Mouse (Mus musculus): Measurements from ENCODE around the gene Prr9. TPM values are rescaled to one million over a fixed set of nuclear protein-coding genes. Genes with fewer than 3 reads are reported as not detected.

The Prr9 gene
- not detected for total RNA-seq (2021)
- polyA plus RNA-seq (2012; rRNA removed) = not detected in 2 replicates
- long read RNA-seq = 0 reads

GRCm38 (mm10) chr3:92123847-92124246 is at the start of gene Prr9:
Prr9 (minus strand) TSS chr3:92123947.
- Histone ChIP-seq H3K27me3 (ENCODE audit: control insufficient read depth, insufficient read depth, low read length) (no peaks in the 10 kb centered on the region), H3K79me2 (replicated peaks; ENCODE audit: control insufficient read depth, insufficient read depth, low read length) (no peaks in the 10 kb centered on the region), H3K36me3 (ENCODE audit: control insufficient read depth, insufficient read depth, low read length) (no peaks in the 10 kb centered on the region), H3K27ac (no peak within 1 kb of the TSS), H3K9ac (ENCODE audit: low read depth, low read length) (no peak within 1 kb of the TSS), H3K4me1 (ENCODE audit: control insufficient read depth, insufficient read depth, low read length) (no peaks in the 10 kb centered on the region), H3K4me3 (no peak within 1 kb of the TSS)
- no peak for DNase-seq
- TF ChIP-seq CTCF (IDR thresholded peaks at IDR 0.05) (no peak), EP300 (IDR thresholded peaks at IDR 0.05; ENCODE audit: insufficient read depth, low read depth, low read length) (no peak), POLR2A (IDR thresholded peaks at IDR 0.05; ENCODE audit: insufficient read depth, low read depth, low read length) (no peak)
- intact Hi-C loops (cut with DNase I) = no loop called here
- 72% methylated on average over 5 of the region's 5 CpGs for WGBS

GRCm38 (mm10) chr3:92169847-92170246 is 46.1 kb upstream of the Prr9 start:
- H3K4me1 ChIP-seq (ENCODE audit: control insufficient read depth, insufficient read depth, low read length) = no peaks in the 10 kb centered on the region
- no peak overlapping the region for H3K9ac ChIP-seq (ENCODE audit: low read depth, low read length)
- intact Hi-C loops (cut with DNase I) = no loop called here
- H3K27me3 ChIP-seq (ENCODE audit: control insufficient read depth, insufficient read depth, low read length) = no peaks in the 10 kb centered on the region
- WGBS = 67% methylated on average over 3 of the region's 3 CpGs
- TF ChIP-seq EP300 (IDR thresholded peaks at IDR 0.05; ENCODE audit: insufficient read depth, low read depth, low read length) (no peak), CTCF (IDR thresholded peaks at IDR 0.05) (no peak), POLR2A (IDR thresholded peaks at IDR 0.05; ENCODE audit: insufficient read depth, low read depth, low read length) (no peak)
- H3K4me3 ChIP-seq = no peak overlapping the region
- no peaks in the 10 kb centered on the region for H3K79me2 ChIP-seq (replicated peaks; ENCODE audit: control insufficient read depth, insufficient read depth, low read length)
- no peaks in the 10 kb centered on the region for H3K36me3 ChIP-seq (ENCODE audit: control insufficient read depth, insufficient read depth, low read length)
- no peak for DNase-seq
- no peak overlapping the region for H3K27ac ChIP-seq

GRCm38 (mm10) chr3:92153322-92153721 is 29.6 kb upstream of the Prr9 start:
- intact Hi-C loops (cut with DNase I) = loop anchor here (10.0 kb wide), 1 partner anchor 451 kb away; the partner anchor contains the start of gene 2210017I01Rik
- TF ChIP-seq POLR2A (IDR thresholded peaks at IDR 0.05; ENCODE audit: insufficient read depth, low read depth, low read length) (no peak), EP300 (IDR thresholded peaks at IDR 0.05; ENCODE audit: insufficient read depth, low read depth, low read length) (no peak), CTCF (IDR thresholded peaks at IDR 0.05) (peak; percentile 74)
- no peaks in the 10 kb centered on the region for H3K4me1 ChIP-seq (ENCODE audit: control insufficient read depth, insufficient read depth, low read length)
- no peaks in the 10 kb centered on the region for H3K36me3 ChIP-seq (ENCODE audit: control insufficient read depth, insufficient read depth, low read length)
- no peak overlapping the region for H3K9ac ChIP-seq (ENCODE audit: low read depth, low read length)
- H3K4me3 ChIP-seq = no peak overlapping the region
- DNase-seq = no peak
- no peaks in the 10 kb centered on the region for H3K27me3 ChIP-seq (ENCODE audit: control insufficient read depth, insufficient read depth, low read length)
- H3K27ac ChIP-seq = no peak overlapping the region
- no peaks in the 10 kb centered on the region for H3K79me2 ChIP-seq (replicated peaks; ENCODE audit: control insufficient read depth, insufficient read depth, low read length)

- WGBS = 21% methylated on average over 8 of the region's 8 CpGs
- no peaks in the 10 kb centered on the region for H3K79me2 ChIP-seq (replicated peaks; ENCODE audit: control insufficient read depth, insufficient read depth, low read length)
- no peak overlapping the region for H3K4me3 ChIP-seq
- no peak overlapping the region for H3K9ac ChIP-seq (ENCODE audit: low read depth, low read length)
- no peaks in the 10 kb centered on the region for H3K4me1 ChIP-seq (ENCODE audit: control insufficient read depth, insufficient read depth, low read length)
- no peaks in the 10 kb centered on the region for H3K27me3 ChIP-seq (ENCODE audit: control insufficient read depth, insufficient read depth, low read length)
- peak; percentile 86 for TF ChIP-seq CTCF (IDR thresholded peaks at IDR 0.05)
- no peak for TF ChIP-seq EP300 (IDR thresholded peaks at IDR 0.05; ENCODE audit: insufficient read depth, low read depth, low read length)
- no peak for TF ChIP-seq POLR2A (IDR thresholded peaks at IDR 0.05; ENCODE audit: insufficient read depth, low read depth, low read length)
- no peaks in the 10 kb centered on the region for H3K36me3 ChIP-seq (ENCODE audit: control insufficient read depth, insufficient read depth, low read length)
- DNase-seq = no peak
- intact Hi-C loops (cut with DNase I) = loop anchor here (2.0 to 10.0 kb wide), 2 partner anchors 360 to 454 kb away; partner anchors contain the start of gene 2210017I01Rik
- H3K27ac ChIP-seq = no peak overlapping the region
Measured at GRCm38 (mm10) chr3:92150631-92151277, 27.0 kb upstream of the Prr9 start.

GRCm38 (mm10) chr3:92147913-92148312 is 24.2 kb upstream of the Prr9 start:
- TF ChIP-seq EP300 (IDR thresholded peaks at IDR 0.05; ENCODE audit: insufficient read depth, low read depth, low read length) (no peak), POLR2A (IDR thresholded peaks at IDR 0.05; ENCODE audit: insufficient read depth, low read depth, low read length) (no peak), CTCF (IDR thresholded peaks at IDR 0.05) (no peak)
- Histone ChIP-seq H3K27me3 (ENCODE audit: control insufficient read depth, insufficient read depth, low read length) (no peaks in the 10 kb centered on the region), H3K4me3 (no peak overlapping the region), H3K9ac (ENCODE audit: low read depth, low read length) (no peak overlapping the region), H3K79me2 (replicated peaks; ENCODE audit: control insufficient read depth, insufficient read depth, low read length) (no peaks in the 10 kb centered on the region), H3K4me1 (ENCODE audit: control insufficient read depth, insufficient read depth, low read length) (no peaks in the 10 kb centered on the region), H3K27ac (no peak overlapping the region), H3K36me3 (ENCODE audit: control insufficient read depth, insufficient read depth, low read length) (no peaks in the 10 kb centered on the region)
- intact Hi-C loops (cut with DNase I) = no loop called here
- DNase-seq = no peak
- 61% methylated on average over 5 of the region's 5 CpGs for WGBS

- no peak for DNase-seq
- Histone ChIP-seq H3K79me2 (replicated peaks; ENCODE audit: control insufficient read depth, insufficient read depth, low read length) (no peaks in the 10 kb centered on the region), H3K4me1 (ENCODE audit: control insufficient read depth, insufficient read depth, low read length) (no peaks in the 10 kb centered on the region), H3K27ac (no peak overlapping the region), H3K4me3 (no peak overlapping the region), H3K9ac (ENCODE audit: low read depth, low read length) (no peak overlapping the region), H3K36me3 (ENCODE audit: control insufficient read depth, insufficient read depth, low read length) (no peaks in the 10 kb centered on the region), H3K27me3 (ENCODE audit: control insufficient read depth, insufficient read depth, low read length) (no peaks in the 10 kb centered on the region)
- intact Hi-C loops (cut with DNase I) = no loop called here
- TF ChIP-seq EP300 (IDR thresholded peaks at IDR 0.05; ENCODE audit: insufficient read depth, low read depth, low read length) (no peak), CTCF (IDR thresholded peaks at IDR 0.05) (peak; percentile 38)
- WGBS = 39% methylated on average over 2 of the region's 2 CpGs
Measured at GRCm38 (mm10) chr3:92147420-92147819, 23.7 kb upstream of the Prr9 start.

Measured in heart, adult 2 months (tissue).